Mouse (Mus musculus): ENCODE results near the gene Hesx1.

DNA sequence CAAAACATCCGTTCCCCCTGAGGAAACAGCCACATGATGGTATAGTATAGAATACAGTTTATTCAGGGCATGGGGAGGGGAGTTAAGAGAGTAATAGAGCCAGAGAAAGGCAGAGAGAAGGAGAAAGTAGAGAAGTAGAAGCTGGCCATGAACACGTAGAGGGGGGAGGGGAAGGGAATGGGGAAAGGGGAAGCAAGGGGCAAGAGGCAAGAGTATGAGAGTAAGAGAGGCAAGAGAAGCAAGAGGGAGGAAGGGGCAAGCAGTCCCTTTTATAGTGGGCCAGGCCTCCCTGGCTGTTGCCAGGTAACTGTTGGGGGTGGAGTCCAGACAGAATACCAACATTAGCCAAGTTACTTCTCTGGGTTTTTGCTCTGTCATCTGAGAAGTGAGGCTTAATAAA lies 16.7 kb upstream of the Hesx1 start:
- TF ChIP-seq CTCF (IDR thresholded peaks at IDR 0.05; ENCODE audit: borderline replicate concordance, insufficient read depth, low read length) (no peak), POLR2A (IDR thresholded peaks at IDR 0.05; ENCODE audit: low read depth, low read length) (no peak)

Measured in embryonic fibroblast, embryonic 13.5 days (primary cell).